Mouse (Mus musculus) erythroblast, embryonic 14.5 days (primary cell): ENCODE measurements at regions not wholly inside any gene's neighbourhood (a gene's known extent, or its start where the extent isn't known, plus 50 kb on each side); places are given as distances from the start of the nearest gene placed in this dataset.

Source experiments
- H3K27me3 ChIP-seq: 2 replicates; pipeline ENCODE4 v1.6.1; 2012; ENCODE audit warnings: inconsistent platforms; ENCODE audit not compliant: control insufficient read depth
- H3K36me3 ChIP-seq: 2 replicates; pipeline ENCODE4 v1.6.1; 2012; ENCODE audit warnings: mild to moderate bottlenecking, inconsistent platforms; ENCODE audit not compliant: control insufficient read depth
- H3K4me1 ChIP-seq: 2 replicates; pipeline ENCODE4 v1.6.1; 2012; ENCODE audit warnings: inconsistent platforms; ENCODE audit not compliant: control insufficient read depth
- H3K4me3 ChIP-seq: replicated peaks from 2 replicates; pipeline ENCODE3; 2012; ENCODE audit warnings: moderate library complexity, mild to moderate bottlenecking, inconsistent platforms
- H3K9me3 ChIP-seq: 2 replicates; pipeline ENCODE4 v1.6.1; 2012; ENCODE audit warnings: low read length, inconsistent platforms, mixed read lengths; ENCODE audit not compliant: control insufficient read depth
- GATA1 ChIP-seq: IDR thresholded peaks from 2 replicates; pipeline ENCODE4 v1.6.1; 2012; ENCODE audit warnings: low read length, inconsistent platforms, mixed read lengths
- TAL1 ChIP-seq: IDR thresholded peaks from 3 replicates; pipeline ENCODE4 v1.6.1; 2012; ENCODE audit warnings: low read length, inconsistent platforms, mixed read lengths

- Histone ChIP-seq H3K4me1 (peaks cover 3% of the 10 kb centered on the region), H3K4me3 (no peak overlapping the region), H3K36me3 (no peaks in the 10 kb centered on the region), H3K9me3 (no peaks in the 10 kb centered on the region), H3K27me3 (no peaks in the 10 kb centered on the region)
- no peak for TF ChIP-seq GATA1
Measured at GRCm38 (mm10) chr10:117456904-117457700, 77.3 kb upstream of the Cpsf6 start.

DNA sequence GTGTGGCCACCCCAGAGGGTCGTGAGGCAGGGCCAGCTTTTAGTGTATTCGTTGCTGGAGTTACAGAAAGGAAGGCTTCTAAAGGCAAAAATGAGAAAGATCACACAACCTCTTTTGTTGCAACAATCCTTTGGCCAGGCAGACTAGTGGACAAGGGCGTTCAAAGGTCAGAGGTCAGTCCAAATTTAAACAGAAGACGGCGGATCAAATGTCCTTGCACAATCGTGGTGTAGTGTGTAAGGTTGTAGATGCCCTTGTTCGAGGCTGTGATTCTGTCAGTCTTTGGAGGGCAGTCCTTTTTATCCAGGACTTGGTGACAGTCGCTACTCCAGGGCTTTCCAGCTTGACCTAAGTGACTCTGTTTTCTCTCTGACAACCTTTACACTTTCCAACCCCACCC, 76.6 kb upstream of the Cpsf6 start:
- peaks cover 2% of the 10 kb centered on the region for H3K4me1 ChIP-seq
- H3K4me3 ChIP-seq, result no peak overlapping the region
- no peaks in the 10 kb centered on the region for H3K27me3 ChIP-seq
- no peaks in the 10 kb centered on the region for H3K36me3 ChIP-seq
- no peak for TF ChIP-seq TAL1
- no peak for TF ChIP-seq GATA1
- no peaks in the 10 kb centered on the region for H3K9me3 ChIP-seq

DNA sequence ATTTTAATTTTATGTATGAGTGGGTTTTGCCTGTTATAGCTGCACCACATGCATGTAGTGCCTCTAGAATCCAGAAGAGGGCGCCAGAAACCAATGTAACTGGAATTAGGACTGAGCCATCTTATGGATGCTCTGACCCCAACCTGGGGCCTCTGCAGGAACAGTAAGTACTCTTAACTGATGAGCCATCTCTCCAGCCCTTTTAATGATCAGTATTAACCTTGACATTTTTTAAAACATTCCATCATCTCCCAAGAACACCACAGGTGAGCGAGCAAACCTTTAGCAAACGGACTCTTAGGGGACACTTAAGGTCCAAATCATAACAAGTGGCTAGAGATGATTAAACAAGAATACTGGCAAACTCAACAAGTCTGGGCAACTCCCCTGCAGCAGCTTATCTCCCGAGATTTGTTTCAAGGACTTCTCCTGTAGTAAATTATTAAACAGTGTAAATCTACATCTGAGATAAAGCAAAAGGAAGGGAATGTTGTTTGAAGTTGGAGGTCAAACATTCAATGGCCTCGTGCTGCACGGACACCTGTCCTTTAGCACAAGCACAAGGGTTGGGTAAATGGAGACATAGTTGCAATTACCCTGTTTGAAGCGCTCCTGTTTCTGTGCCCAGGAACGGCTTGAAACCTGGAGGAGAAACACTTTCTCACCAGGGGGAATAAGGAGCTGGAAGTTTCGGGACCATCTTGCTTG, 75.9 kb upstream of the Cpsf6 start:
- Histone ChIP-seq H3K27me3 (no peaks in the 10 kb centered on the region), H3K4me3 (no peak overlapping the region), H3K36me3 (no peaks in the 10 kb centered on the region), H3K9me3 (no peaks in the 10 kb centered on the region), H3K4me1 (peaks cover 2% of the 10 kb centered on the region)
- no peak for TF ChIP-seq TAL1
- no peak for TF ChIP-seq GATA1

GRCm38 (mm10) chr10:117454711-117455591, 75.1 kb upstream of the Cpsf6 start:
- no peak overlapping the region for H3K4me3 ChIP-seq
- H3K4me1 ChIP-seq, result peaks cover 2% of the 10 kb centered on the region
- no peaks in the 10 kb centered on the region for H3K36me3 ChIP-seq
- no peaks in the 10 kb centered on the region for H3K27me3 ChIP-seq
- TF ChIP-seq GATA1, result no peak
- H3K9me3 ChIP-seq, result no peaks in the 10 kb centered on the region

GRCm38 (mm10) chr10:117454171-117454500, 74.3 kb upstream of the Cpsf6 start:
- H3K4me3 ChIP-seq, result no peak overlapping the region
- no peaks in the 10 kb centered on the region for H3K9me3 ChIP-seq

DNA sequence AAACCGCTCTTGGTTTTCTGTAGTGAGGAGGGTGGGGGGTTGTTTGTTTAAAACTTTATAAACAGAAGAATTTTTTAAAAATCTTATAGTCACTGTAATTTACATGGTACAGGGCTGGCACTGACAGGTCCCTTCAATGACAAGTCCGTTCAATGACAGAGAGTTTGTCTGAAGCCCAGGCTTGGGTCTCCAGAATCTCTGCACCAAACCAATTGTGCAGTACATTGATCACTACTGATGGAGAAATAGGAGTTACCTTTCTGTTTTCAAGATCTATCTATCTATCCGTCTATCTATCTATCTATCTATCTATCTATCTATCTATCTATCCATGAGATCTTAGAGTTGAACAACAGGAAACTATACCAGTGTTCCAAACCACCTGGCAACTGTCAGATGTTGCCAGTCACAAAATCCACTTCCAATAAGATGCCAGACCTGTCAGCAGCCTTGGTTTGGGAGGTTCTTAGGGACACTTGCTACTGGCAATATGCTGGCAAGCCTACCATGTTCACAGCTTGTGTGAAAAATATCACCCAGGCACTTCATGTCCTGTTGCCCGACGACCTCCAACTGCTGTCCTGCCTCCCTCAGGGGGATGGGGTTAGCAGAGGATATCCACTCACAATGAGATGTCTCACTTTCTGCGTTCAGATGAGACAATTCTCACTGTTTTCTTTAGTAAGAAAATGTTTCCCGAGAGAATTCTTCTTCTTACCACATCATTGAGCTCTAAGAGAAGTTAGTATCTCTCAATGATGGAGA, 73.8 kb upstream of the Cpsf6 start:
- peaks cover 2% of the 10 kb centered on the region for H3K4me1 ChIP-seq
- no peaks in the 10 kb centered on the region for H3K36me3 ChIP-seq
- H3K4me3 ChIP-seq, result no peak overlapping the region
- no peaks in the 10 kb centered on the region for H3K9me3 ChIP-seq
- no peaks in the 10 kb centered on the region for H3K27me3 ChIP-seq
- TF ChIP-seq TAL1 (no peak), GATA1 (no peak)

More at GRCm38 (mm10) chr10:117454171-117454500, 74.3 kb upstream of the Cpsf6 start:
- Histone ChIP-seq H3K27me3 (no peaks in the 10 kb centered on the region), H3K4me1 (peaks cover 2% of the 10 kb centered on the region), H3K36me3 (no peaks in the 10 kb centered on the region)
- TF ChIP-seq TAL1 (no peak), GATA1 (no peak)

GRCm38 (mm10) chr10:117452190-117452950, 72.6 kb upstream of the Cpsf6 start:
- TF ChIP-seq TAL1, result no peak
- no peak for TF ChIP-seq GATA1
- H3K4me3 ChIP-seq, result no peak overlapping the region

GRCm38 (mm10) chr10:117451396-117452185, 71.8 kb upstream of the Cpsf6 start:
- no peaks in the 10 kb centered on the region for H3K36me3 ChIP-seq
- no peaks in the 10 kb centered on the region for H3K9me3 ChIP-seq
- TF ChIP-seq GATA1 (no peak), TAL1 (no peak)
- H3K4me1 ChIP-seq, result peaks cover 2% of the 10 kb centered on the region
- no peaks in the 10 kb centered on the region for H3K27me3 ChIP-seq
- H3K4me3 ChIP-seq, result no peak overlapping the region

More at GRCm38 (mm10) chr10:117452190-117452950, 72.6 kb upstream of the Cpsf6 start:
- Histone ChIP-seq H3K9me3 (no peaks in the 10 kb centered on the region), H3K27me3 (no peaks in the 10 kb centered on the region), H3K4me1 (peaks cover 2% of the 10 kb centered on the region), H3K36me3 (no peaks in the 10 kb centered on the region)
